Mouse (Mus musculus): ENCODE measurements around the gene Smndc1.

GRCm38 (mm10) chr19:53369469-53370043, 20.8 kb downstream of the Smndc1 start:
- TF ChIP-seq POLR2A (IDR thresholded peaks at IDR 0.05; ENCODE audit: low read depth, low read length), result no peak
- peak; percentile 92 for TF ChIP-seq CTCF (conservative IDR thresholded peaks at IDR 0.05; ENCODE audit: insufficient read depth, insufficient read length, low read depth, low read length)
